Mouse (Mus musculus) Muller cell, postnatal 12 days (primary cell): ENCODE data around the gene Il12a.
"Not testable (repeated sequence)": the region's sequence is repeated elsewhere in the genome, so short reads cannot be mapped to it uniquely, and the experiment has no call there.

Source experiments
- DNase-seq: peaks from one replicate; pipeline ENCODE4 v3.0.0-alpha.2; 2015; ENCODE audit errors: inconsistent ontology term

Gene Il12a

GRCm38 (mm10) chr3:68741955-68742354, 51.5 kb downstream of the Il12a start:
- DNase-seq, result no peak

- peak; percentile 85 for DNase-seq
These were observed 52.5 kb downstream of the Il12a start for GRCm38 (mm10) chr3:68742718-68743471.

GRCm38 (mm10) chr3:68743472-68743732, 53.0 kb downstream of the Il12a start:
- no peak for DNase-seq

- DNase-seq, result peak; percentile 55
These were observed 53.7 kb downstream of the Il12a start for GRCm38 (mm10) chr3:68744162-68744561.

- DNase-seq, result no peak
These were observed 54.6 kb downstream of the Il12a start for GRCm38 (mm10) chr3:68745033-68745432.

GRCm38 (mm10) chr3:68746282-68746681, 55.8 kb downstream of the Il12a start:
- DNase-seq, result not testable (repeated sequence)
